Mouse (Mus musculus): ENCODE results near the gene Ifngr1. TPM values are rescaled to one million over a fixed set of nuclear protein-coding genes. Genes with fewer than 3 reads are reported as not detected.

Ifngr1 gene
- total RNA-seq, 2 experiments from 2014 or later: 163 to 197 TPM

- no peak for ATAC-seq (replicated peaks; ENCODE audit: low FRiP score, low TSS enrichment, poor library complexity, severe bottlenecking)
Measured at GRCm38 (mm10) chr10:19584064-19584463, 7.7 kb upstream of the Ifngr1 start.

GRCm38 (mm10) chr10:19584846-19585245, 6.9 kb upstream of the Ifngr1 start:
- peak; percentile 27; the same call in 1 of the 2 replicates for ATAC-seq (replicated peaks; ENCODE audit: low FRiP score, low TSS enrichment, poor library complexity, severe bottlenecking)

DNA sequence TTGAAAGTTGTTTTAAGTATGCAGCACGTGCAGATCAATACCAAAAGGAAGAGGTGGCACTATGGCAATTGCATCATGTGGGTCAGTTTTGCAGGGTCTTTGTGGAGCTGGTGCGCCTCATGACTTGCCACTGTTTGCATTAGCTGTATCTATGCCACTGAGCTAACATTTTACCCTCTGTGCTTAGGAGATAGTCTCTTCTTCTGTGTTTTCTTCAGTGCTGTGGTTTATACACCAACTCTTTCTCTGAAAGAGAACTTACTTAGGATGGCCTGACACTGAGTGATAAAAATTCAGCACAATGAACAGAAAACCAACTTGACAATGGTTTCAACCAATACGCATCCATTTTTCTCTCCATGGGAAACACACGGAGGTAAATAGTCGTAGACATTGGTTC, 5.9 kb upstream of the Ifngr1 start:
- peak; percentile 71 for ATAC-seq (replicated peaks; ENCODE audit: low FRiP score, low TSS enrichment, poor library complexity, severe bottlenecking)

DNA sequence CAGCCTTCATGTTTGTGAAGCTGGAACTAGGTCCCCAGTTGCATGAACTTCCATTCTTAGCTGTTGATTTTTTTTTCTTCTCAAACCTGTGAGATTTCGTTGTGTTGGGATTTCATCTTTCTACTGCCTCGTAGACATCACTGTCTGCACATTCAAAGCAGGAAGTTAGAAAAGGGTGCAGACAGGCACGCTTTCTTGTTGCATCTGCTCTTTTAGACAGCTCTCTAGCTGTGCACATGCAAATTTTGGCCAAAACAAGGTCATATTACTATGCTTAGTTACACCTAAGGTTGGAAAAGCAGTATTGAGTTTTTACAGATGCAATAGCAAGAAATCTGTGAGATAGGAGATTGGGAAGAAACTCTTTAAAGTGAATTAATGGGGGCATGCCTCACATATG, 4.5 kb upstream of the Ifngr1 start:
- no peak for ATAC-seq (replicated peaks; ENCODE audit: low FRiP score, low TSS enrichment, poor library complexity, severe bottlenecking)

DNA sequence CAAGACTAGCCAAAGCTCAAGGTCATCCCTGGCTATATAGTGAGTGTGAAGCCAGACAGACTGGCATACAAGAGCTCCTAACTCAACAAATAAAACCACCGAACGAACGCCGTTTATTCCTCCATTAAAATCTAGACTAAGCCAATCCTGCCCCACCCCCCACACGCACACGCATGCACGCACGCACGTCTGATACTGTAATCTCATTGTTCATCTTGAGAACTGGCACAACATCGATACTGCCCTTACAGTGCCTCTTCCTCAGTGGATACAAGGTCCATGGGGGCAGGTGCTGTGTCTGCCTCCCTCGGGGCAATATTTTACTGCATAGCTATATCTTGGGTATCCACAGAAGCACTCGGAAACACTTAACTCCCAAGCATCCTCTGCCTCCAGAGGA, 2.1 kb upstream of the Ifngr1 start:
- ATAC-seq (replicated peaks; ENCODE audit: low FRiP score, low TSS enrichment, poor library complexity, severe bottlenecking): no peak

- ATAC-seq (replicated peaks; ENCODE audit: low FRiP score, low TSS enrichment, poor library complexity, severe bottlenecking): peak; percentile 46
Measured at GRCm38 (mm10) chr10:19591286-19591640, 486 bp upstream of the Ifngr1 start.

GRCm38 (mm10) chr10:19592556-19592955, 807 bp downstream of the Ifngr1 start:
- no peak for ATAC-seq (replicated peaks; ENCODE audit: low FRiP score, low TSS enrichment, poor library complexity, severe bottlenecking)

GRCm38 (mm10) chr10:19593296-19593695, 1.5 kb downstream of the Ifngr1 start:
- ATAC-seq (replicated peaks; ENCODE audit: low FRiP score, low TSS enrichment, poor library complexity, severe bottlenecking): no peak

- ATAC-seq (replicated peaks; ENCODE audit: low FRiP score, low TSS enrichment, poor library complexity, severe bottlenecking): no peak
Measured at GRCm38 (mm10) chr10:19594201-19594905, 2.6 kb downstream of the Ifngr1 start.

GRCm38 (mm10) chr10:19596866-19597265, 5.1 kb downstream of the Ifngr1 start:
- no peak for ATAC-seq (replicated peaks; ENCODE audit: low FRiP score, low TSS enrichment, poor library complexity, severe bottlenecking)

DNA sequence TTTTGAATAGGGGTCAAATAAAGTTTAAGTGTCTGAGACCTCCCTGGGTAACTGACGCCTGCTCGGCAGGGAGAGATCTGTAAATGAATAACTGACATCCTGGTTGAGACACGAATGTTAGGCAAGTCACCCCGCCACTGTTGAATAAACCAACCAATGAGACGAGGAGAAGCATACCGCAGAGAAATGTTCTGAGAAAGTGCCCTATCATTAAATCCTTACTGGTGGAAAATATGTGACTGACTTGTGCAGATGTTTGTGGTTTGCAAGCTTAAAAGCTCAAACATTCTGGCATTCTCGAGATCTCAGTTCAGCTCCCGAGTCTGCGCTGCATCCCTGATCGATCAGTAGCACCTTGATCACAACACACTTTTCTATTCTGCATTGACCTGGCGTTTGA, 6.3 kb downstream of the Ifngr1 start:
- ATAC-seq (replicated peaks; ENCODE audit: low FRiP score, low TSS enrichment, poor library complexity, severe bottlenecking): no peak

- no peak for ATAC-seq (replicated peaks; ENCODE audit: low FRiP score, low TSS enrichment, poor library complexity, severe bottlenecking)
Measured at GRCm38 (mm10) chr10:19599331-19600092, 7.8 kb downstream of the Ifngr1 start.

DNA sequence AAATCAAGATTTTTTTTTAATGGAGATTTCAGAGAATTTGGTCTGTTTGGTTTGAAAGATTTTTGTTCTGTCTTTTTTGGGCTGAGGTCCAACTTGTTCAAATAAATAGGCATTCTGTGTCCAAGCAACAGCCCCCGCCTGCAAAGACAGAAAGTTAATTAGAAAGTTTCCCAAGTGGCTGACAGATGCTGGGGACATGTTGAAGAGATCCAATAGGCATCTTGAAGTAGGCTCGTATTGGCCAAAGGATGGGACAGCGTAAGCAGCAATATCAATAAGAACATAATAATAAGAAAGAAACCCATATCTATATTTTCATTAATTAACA, 8.3 kb downstream of the Ifngr1 start:
- ATAC-seq (replicated peaks; ENCODE audit: low FRiP score, low TSS enrichment, poor library complexity, severe bottlenecking): no peak

DNA sequence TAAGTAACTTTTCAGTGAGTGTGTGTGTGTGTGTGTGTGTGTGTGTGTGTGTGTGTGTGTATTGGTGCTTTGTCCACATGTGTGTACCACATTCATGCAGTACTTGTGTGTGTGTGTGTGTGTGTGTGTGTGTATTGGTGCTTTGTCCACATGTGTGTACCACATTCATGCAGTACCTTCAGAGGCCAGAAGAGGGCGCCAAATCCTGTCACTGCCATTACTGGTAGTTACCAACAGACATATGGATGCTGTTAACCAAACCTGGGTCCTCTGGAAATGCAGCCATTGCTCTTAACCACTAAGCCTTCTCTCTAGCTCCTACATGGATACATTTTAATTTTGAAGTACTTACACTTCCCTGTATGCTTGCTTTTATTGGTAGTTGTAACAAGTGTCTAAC, 9.8 kb downstream of the Ifngr1 start:
- peak; percentile 35; the same call in 1 of the 2 replicates for ATAC-seq (replicated peaks; ENCODE audit: low FRiP score, low TSS enrichment, poor library complexity, severe bottlenecking)

DNA sequence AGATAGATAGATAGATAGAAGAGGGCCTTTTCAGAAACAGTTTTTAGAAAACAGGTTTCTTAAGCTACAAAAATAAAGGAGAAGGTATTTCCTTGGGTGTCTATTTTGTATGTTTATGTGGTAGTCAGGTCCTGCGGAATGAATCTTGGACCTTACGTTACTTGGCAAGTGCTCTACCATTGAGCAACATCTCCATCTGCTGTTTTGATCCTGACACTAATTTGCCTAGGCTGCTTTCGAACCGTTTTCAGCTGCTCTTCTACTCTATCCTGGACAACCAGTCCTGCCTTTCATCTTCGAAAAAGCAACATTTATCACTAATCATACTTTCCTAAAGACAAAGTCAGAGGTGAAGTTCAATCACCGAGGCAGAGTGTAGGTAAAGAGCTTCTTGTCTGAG, 11.5 kb downstream of the Ifngr1 start:
- ATAC-seq (replicated peaks; ENCODE audit: low FRiP score, low TSS enrichment, poor library complexity, severe bottlenecking): no peak

DNA sequence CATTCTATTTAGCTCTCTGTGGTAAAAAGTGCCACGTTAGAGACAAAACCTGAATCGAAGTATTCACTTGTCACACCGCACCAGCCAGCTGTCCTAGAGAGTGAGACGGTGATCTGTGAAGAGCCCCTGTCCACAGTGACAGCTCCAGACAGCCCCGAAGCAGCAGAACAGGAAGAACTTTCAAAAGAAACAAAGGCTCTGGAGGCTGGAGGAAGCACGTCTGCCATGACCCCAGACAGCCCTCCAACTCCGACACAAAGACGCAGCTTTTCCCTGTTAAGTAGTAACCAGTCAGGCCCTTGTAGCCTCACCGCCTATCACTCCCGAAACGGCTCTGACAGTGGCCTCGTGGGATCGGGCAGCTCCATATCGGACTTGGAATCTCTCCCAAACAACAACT, 17.4 kb downstream of the Ifngr1 start:
- ATAC-seq (replicated peaks; ENCODE audit: low FRiP score, low TSS enrichment, poor library complexity, severe bottlenecking): no peak

- ATAC-seq (replicated peaks; ENCODE audit: low FRiP score, low TSS enrichment, poor library complexity, severe bottlenecking): no peak
Measured at GRCm38 (mm10) chr10:19611616-19612015, 19.9 kb downstream of the Ifngr1 start.

- peak; percentile 60 for ATAC-seq (replicated peaks; ENCODE audit: low FRiP score, low TSS enrichment, poor library complexity, severe bottlenecking)
Measured at GRCm38 (mm10) chr10:19613111-19613753, 21.5 kb downstream of the Ifngr1 start.

DNA sequence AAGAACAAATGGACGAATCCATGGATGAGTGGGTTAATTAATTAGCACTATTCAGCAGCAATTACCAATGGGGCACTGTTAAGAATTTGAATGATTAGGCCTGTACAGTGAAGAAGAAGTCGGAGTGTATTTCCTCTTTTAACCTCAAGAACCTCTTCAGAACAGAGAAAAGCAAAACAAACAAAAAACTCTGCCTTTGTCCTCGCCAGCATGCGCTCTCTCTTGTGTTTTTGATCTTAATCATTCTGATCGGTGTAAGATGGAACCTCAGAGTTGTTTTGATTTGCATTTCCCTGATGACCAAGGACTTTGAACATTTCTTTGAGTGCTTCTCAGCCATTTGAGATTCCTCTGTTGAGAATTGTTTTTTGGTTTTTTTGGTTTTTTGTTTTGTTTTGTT, 28.0 kb downstream of the Ifngr1 start:
- ATAC-seq (replicated peaks; ENCODE audit: low FRiP score, low TSS enrichment, poor library complexity, severe bottlenecking): no peak

DNA sequence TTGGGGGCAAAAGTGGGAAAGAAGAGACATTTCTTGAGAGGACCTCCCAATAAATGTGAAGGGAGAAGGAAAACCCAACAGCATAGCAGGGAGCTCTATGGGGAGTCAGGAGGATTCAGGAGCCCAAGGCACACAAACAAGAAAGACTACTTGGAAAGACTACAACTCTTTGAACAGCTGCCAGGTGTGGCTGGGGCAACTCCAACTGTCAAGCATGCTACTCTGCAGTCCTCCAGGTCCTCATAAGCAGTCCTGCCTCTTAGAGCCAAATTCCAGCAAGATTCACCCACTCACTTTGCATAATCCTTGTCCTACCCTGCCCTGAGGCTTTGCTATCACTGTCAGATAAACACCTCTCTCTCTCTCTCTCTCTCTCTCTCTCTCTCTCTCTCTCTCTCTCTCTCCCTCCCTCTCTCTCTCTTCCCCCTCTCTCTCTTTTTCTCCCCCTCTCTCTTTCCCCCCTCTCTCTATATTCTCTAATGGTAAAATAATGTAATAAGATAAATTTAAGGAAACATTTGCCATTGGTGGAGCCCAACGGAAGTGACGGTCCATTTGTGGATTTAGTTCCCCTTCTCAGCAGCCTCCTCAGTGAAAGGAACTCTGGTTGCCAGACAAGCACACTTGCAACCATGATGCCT, 29.8 kb downstream of the Ifngr1 start, which contains the start of gene Il22ra2:
TSS of gene Il22ra2 (plus strand) at position 591 of the 641 bp plus-strand sequence.
- no peak for ATAC-seq (replicated peaks; ENCODE audit: low FRiP score, low TSS enrichment, poor library complexity, severe bottlenecking)

All from megakaryocyte-erythroid progenitor cell, adult 5-6 weeks (primary cell).